Mouse (Mus musculus) CH12.LX (cell line): ENCODE measurements at regions not wholly inside any gene's neighbourhood (a gene's known extent, or its start where the extent isn't known, plus 50 kb on each side); places are given as distances from the start of the nearest gene placed in this dataset.

Experiments
- DNase-seq: peaks from one replicate; pipeline ENCODE4 v3.0.0-alpha.2; 2013; ENCODE audit errors: extremely low read depth
- H3K27ac ChIP-seq: 2 replicates; pipeline ENCODE4 v1.5.1; 2012; ENCODE audit warnings: low read depth, mild to moderate bottlenecking, control low read depth, moderate library complexity; ENCODE audit not compliant: insufficient read depth
- H3K27me3 ChIP-seq: replicated peaks from 2 replicates; pipeline ENCODE3; 2012; ENCODE audit warnings: inconsistent platforms
- H3K36me3 ChIP-seq, 2 experiments: replicated peaks in 1 of 2; 2 replicates each; pipeline versions ENCODE3 to v1.6.1; 2012; ENCODE audit warnings: inconsistent platforms in 1 of 2, low read length in 1 of 2, mild to moderate bottlenecking in 1 of 2, mixed read lengths in 1 of 2, moderate library complexity in 1 of 2; ENCODE audit not compliant: control insufficient read depth in 1 of 2, insufficient read depth in 1 of 2
- H3K4me1 ChIP-seq, 2 experiments: 2 replicates each; pipeline ENCODE4 v1.6.1; 2012; ENCODE audit warnings: inconsistent platforms in 1 of 2, moderate library complexity in 1 of 2; ENCODE audit not compliant: insufficient read depth in 2 of 2, control insufficient read depth in 1 of 2
- H3K4me2 ChIP-seq: 2 replicates; pipeline ENCODE4 v1.6.1; 2012; ENCODE audit warnings: low read depth, mild to moderate bottlenecking, control low read depth; ENCODE audit not compliant: poor library complexity, insufficient read depth, severe bottlenecking
- H3K4me3 ChIP-seq, 3 experiments: fragments of 150-350 bp in 1 of 3; sonication (generic) in 1 of 3; replicated peaks in 1 of 3; 2 replicates each; pipeline versions ENCODE3 to v1.5.1; 2011 to 2012; ENCODE audit warnings: low read depth in 2 of 3, low read length in 2 of 3, mild to moderate bottlenecking in 2 of 3, moderate library complexity in 2 of 3, control low read depth in 1 of 3, improper control_type of control experiment in 1 of 3, inconsistent platforms in 1 of 3, mixed read lengths in 1 of 3; ENCODE audit not compliant: poor library complexity in 1 of 3
- H3K79me2 ChIP-seq: replicated peaks from 2 replicates; pipeline ENCODE4 v1.6.1; 2012; ENCODE audit warnings: mild to moderate bottlenecking, moderate library complexity; ENCODE audit not compliant: control insufficient read depth, poor library complexity, insufficient read depth, severe bottlenecking; ENCODE audit errors: extremely low read depth
- H3K9ac ChIP-seq: 2 replicates; pipeline ENCODE4 v1.6.1; 2012; ENCODE audit warnings: low read depth, mild to moderate bottlenecking, control low read depth, moderate library complexity; ENCODE audit not compliant: insufficient read depth
- H3K9me3 ChIP-seq: replicated peaks from 2 replicates; pipeline ENCODE3; 2012; ENCODE audit warnings: low read length, inconsistent platforms, mixed read lengths
- CHD1 ChIP-seq: IDR thresholded peaks from 2 replicates; pipeline ENCODE4 v1.6.1; 2012; ENCODE audit warnings: low read depth, low read length, improper control_type of control experiment, inconsistent platforms
- CTCF ChIP-seq, 2 experiments: IDR thresholded peaks in 1 of 2; conservative IDR thresholded peaks in 1 of 2; 2 replicates each; pipeline ENCODE4 v1.5.1; 2011 to 2012; ENCODE audit warnings: low read depth in 2 of 2, low read length in 2 of 2, improper control_type of control experiment in 1 of 2, inconsistent platforms in 1 of 2, mild to moderate bottlenecking in 1 of 2, moderate library complexity in 1 of 2
- E2F4 ChIP-seq: IDR thresholded peaks from 2 replicates; pipeline ENCODE4 v1.6.1; 2011; ENCODE audit warnings: low read depth, low read length, improper control_type of control experiment; ENCODE audit not compliant: insufficient replicate concordance
- ELF1 ChIP-seq: IDR thresholded peaks from 2 replicates; pipeline ENCODE4 v1.6.1; 2014; ENCODE audit warnings: low read depth, mild to moderate bottlenecking, inconsistent platforms, low read length, improper control_type of control experiment
- MXI1 ChIP-seq: IDR thresholded peaks from 2 replicates; pipeline ENCODE4 v1.6.1; 2011; ENCODE audit warnings: mild to moderate bottlenecking, low read depth, low read length, improper control_type of control experiment
- MYC ChIP-seq: IDR thresholded peaks from 2 replicates; pipeline ENCODE4 v1.6.1; 2011; ENCODE audit warnings: low read depth, mild to moderate bottlenecking, improper control_type of control experiment, low read length
- NRF1 ChIP-seq: IDR thresholded peaks from 2 replicates; pipeline ENCODE4 v1.6.1; 2014; ENCODE audit warnings: low read depth, mild to moderate bottlenecking, inconsistent platforms, low read length, improper control_type of control experiment, moderate library complexity
- POLR2A ChIP-seq: IDR thresholded peaks from 2 replicates; pipeline ENCODE4 v1.6.1; 2011; ENCODE audit warnings: low read depth, mild to moderate bottlenecking, improper control_type of control experiment, low read length
- RAD21 ChIP-seq: IDR thresholded peaks from 2 replicates; pipeline ENCODE4 v1.6.1; 2011; ENCODE audit warnings: low read depth, mild to moderate bottlenecking, low read length, improper control_type of control experiment, moderate library complexity
- SIN3A ChIP-seq: IDR thresholded peaks from 2 replicates; pipeline ENCODE4 v1.6.1; 2012; ENCODE audit warnings: low read length, improper control_type of control experiment, inconsistent platforms
- SMC3 ChIP-seq: IDR thresholded peaks from 2 replicates; pipeline ENCODE4 v1.6.1; 2011; ENCODE audit warnings: low read depth, low read length, improper control_type of control experiment
- TBP ChIP-seq: conservative IDR thresholded peaks from 2 replicates; pipeline ENCODE4 v1.6.1; 2011; ENCODE audit warnings: low read depth, low read length, improper control_type of control experiment
- UBTF ChIP-seq: IDR thresholded peaks from 2 replicates; pipeline ENCODE4 v1.6.1; 2012; ENCODE audit warnings: low read depth, mild to moderate bottlenecking, inconsistent platforms, low read length, improper control_type of control experiment, moderate library complexity
- USF1 ChIP-seq: IDR thresholded peaks from 2 replicates; pipeline ENCODE4 v1.6.1; 2014; ENCODE audit warnings: low read depth, mild to moderate bottlenecking, inconsistent platforms, low read length, improper control_type of control experiment
- USF2 ChIP-seq: conservative IDR thresholded peaks from 2 replicates; pipeline ENCODE4 v1.6.1; 2011; ENCODE audit warnings: low read depth, low read length, improper control_type of control experiment
- ZC3H11A ChIP-seq: IDR thresholded peaks from 2 replicates; pipeline ENCODE4 v1.6.1; 2012; ENCODE audit warnings: low read depth, mild to moderate bottlenecking, inconsistent platforms, low read length, improper control_type of control experiment
- ZMIZ1 ChIP-seq: IDR thresholded peaks from 2 replicates; pipeline ENCODE4 v1.6.1; 2012; ENCODE audit warnings: low read depth, mild to moderate bottlenecking, inconsistent platforms, low read length, improper control_type of control experiment
- dilution Hi-C: fragments of 300-500 bp; cut with MboI; formaldehyde crosslinking; loops from 2 replicates; pipeline ENCODE4 v1.14.3; 2020; ENCODE audit warnings: low sequenced_read_pairs; ENCODE audit not compliant: extremely low pct_unique_long_range_greater_than_20kb, extremely low pct_ligation_motif_present
- in situ Hi-C: fragments of 300-500 bp; cut with MboI; formaldehyde crosslinking; loops from 3 replicates; pipeline ENCODE4 v1.14.3; 2019; ENCODE audit warnings: low sequenced_read_pairs, low pct_ligation_motif_present, low pct_unique_long_range_greater_than_20kb, mixed read lengths

DNA sequence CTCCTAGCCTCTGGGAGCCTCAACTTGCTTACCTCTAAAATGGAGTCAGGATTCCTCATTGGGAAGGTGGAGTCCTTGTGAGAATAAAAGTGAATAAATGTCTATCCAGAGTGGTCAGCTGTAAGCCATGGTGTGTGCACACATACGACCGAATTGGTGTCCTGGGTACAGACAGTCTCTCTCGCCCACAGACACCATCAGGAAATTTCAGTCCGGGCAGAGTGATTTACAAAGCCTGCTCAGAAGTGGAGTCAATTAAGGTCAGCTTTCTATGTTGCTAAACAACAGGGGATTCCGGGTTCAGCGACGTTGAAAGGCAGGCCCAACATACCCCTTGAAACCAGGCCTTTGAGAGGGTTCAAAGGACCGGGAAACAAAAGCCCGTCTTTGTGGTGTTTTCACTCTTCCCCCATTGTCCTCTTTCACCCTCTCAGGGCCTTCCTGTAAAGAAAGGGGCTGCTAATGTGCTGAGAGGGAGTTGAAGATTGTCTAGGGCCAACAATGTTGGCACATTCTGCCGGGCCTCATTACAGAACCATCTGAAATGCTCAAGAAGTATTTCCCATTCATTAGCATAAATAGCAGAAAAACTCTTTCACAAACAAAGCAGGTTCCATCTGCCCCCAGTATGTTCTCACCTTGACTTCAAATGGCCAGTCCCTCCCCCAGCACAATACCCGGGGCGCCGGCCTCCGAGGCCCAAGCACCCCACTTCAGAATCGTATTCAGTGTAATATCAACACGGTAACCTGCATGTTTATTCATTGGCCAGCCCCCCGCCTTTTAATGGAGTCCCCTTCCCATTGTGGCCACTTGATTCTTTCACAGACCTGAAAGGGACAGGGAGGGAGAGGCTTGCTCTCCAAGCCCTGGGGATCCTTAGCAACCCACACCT, 65.3 kb downstream of the Hes1 start:
- dilution Hi-C loops (no loop called here), in situ Hi-C loops (no loop called here)
- Histone ChIP-seq H3K4me3 (no peak overlapping the region), H3K79me2 (no peaks in the 10 kb centered on the region), H3K4me2 (no peak overlapping the region), H3K9ac (no peak overlapping the region), H3K36me3 (no peaks in the 10 kb centered on the region), H3K27ac (no peak overlapping the region), H3K9me3 (no peaks in the 10 kb centered on the region), H3K4me1 (no peaks in the 10 kb centered on the region), H3K27me3 (peaks cover 33% of the 10 kb centered on the region)
- TF ChIP-seq ELF1 = no peak
- TF ChIP-seq UBTF = no peak
- TF ChIP-seq USF2 = no peak
- TF ChIP-seq SMC3 = no peak
- no peak for TF ChIP-seq SIN3A
- TF ChIP-seq MXI1 = no peak
- TF ChIP-seq NRF1 = no peak
- no peak for TF ChIP-seq CHD1
- no peak for TF ChIP-seq MYC
- no peak for DNase-seq

DNA sequence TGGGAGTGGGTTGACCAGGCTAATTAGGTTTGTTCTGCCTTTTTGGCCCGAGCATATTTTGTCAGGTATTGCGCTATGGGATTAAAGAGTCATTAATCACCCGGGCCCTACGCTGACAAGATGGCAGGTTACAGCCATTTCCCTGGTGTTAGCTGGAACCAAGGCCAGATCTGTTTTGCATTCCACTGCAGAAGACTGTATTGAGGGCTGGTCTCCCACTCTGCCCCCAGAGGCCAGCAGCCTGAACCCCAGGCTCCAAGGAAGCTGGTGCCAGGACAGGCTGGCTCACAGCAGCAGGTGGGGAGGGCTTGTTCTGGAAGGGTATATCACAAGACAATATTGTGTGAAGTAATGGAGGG, 65.9 kb downstream of the Hes1 start:
- H3K9me3 ChIP-seq = no peaks in the 10 kb centered on the region
- H3K27ac ChIP-seq = no peak overlapping the region

More for the DNA sequence above, 65.9 kb downstream of the Hes1 start:
- H3K79me2 ChIP-seq = no peaks in the 10 kb centered on the region
- H3K9ac ChIP-seq = no peak overlapping the region
- no peak overlapping the region for H3K4me3 ChIP-seq
- in situ Hi-C loops (no loop called here), dilution Hi-C loops (no loop called here)
- DNase-seq = no peak
- peaks cover 39% of the 10 kb centered on the region for H3K27me3 ChIP-seq
- H3K36me3 ChIP-seq = no peaks in the 10 kb centered on the region
- TF ChIP-seq CHD1 (no peak), ZC3H11A (no peak), ZMIZ1 (no peak), POLR2A (no peak), CTCF (conservative IDR thresholded peaks at IDR 0.05 in 1 of 2, IDR thresholded peaks at IDR 0.05 in 1 of 2; ENCODE audit: low read depth in 2 of 2, low read length in 2 of 2) (no peak), MXI1 (no peak), RAD21 (no peak), SMC3 (no peak), E2F4 (no peak), UBTF (no peak), TBP (no peak), USF1 (no peak)
- H3K4me1 ChIP-seq = no peaks in the 10 kb centered on the region
- no peak overlapping the region for H3K4me2 ChIP-seq
